Mouse (Mus musculus): ENCODE data around the gene Zfp787.

DNA sequence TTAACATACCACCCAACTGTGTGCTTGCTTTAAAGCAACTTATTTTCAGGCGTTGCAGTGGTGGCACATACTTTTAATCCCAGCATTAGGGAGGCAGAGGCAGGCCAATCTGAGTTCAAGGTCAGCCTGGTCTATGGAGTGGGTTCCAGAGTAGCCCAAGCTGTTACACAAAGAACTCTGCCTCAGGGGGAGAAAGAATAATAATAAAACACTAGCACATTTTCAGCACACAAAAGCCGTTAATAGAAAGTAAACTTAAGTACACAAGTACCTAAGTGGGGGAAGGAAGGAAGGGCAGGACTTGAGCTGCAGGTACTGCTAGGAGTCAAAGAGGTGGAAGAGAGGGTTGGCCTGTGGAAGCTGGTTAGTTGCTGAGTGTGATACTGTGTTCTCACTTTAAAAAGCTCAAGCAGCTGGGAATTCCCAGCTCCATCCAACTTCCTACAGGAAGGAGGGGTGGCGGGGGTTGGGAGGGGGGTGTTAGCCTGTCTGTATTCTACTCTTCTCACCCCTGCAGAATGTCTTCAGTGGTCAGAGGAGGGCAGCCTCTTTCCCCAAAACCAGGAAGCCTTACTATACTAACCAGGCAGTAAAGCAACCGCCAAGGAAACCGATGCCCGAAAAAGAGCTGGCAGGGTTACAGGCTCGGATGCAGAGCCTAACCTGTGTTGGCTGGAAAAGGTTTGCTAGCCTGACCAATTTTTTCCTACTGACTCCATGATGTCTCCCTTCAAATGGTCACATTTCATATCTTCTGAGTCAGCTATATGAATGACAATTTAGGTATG lies 9.4 kb downstream of the Zfp787 start:
- no peak for TF ChIP-seq POLR2A (IDR thresholded peaks at IDR 0.05; ENCODE audit: insufficient read depth, low read depth, low read length)
- TF ChIP-seq CTCF (IDR thresholded peaks at IDR 0.05), result no peak
